Mouse (Mus musculus): ENCODE results near the gene Diexf.

DNA sequence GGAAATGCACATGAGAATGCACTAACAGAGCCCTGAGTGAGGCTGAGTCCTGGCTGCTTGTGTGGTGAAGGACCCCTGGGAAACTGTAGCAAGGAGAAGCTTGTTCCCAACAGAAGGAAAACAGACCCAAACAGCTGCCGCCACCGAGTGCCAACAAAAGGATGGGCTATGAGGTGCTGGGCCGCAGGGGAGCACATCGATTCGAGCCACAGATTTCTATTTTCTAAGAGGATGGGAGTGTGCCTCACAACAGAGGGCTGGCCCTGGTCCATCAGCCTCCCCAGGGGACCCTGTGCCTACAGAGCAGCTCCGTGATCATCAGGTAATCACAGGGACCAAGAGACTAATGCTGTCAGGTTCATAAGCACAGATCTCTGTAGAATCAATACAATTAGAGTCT is 40.9 kb downstream of the Diexf start:
- no peak for TF ChIP-seq CTCF (IDR thresholded peaks at IDR 0.05)
- TF ChIP-seq POLR2A (IDR thresholded peaks at IDR 0.05; ENCODE audit: insufficient read depth, low read depth, low read length) = no peak
- no peak for TF ChIP-seq EP300 (IDR thresholded peaks at IDR 0.05; ENCODE audit: insufficient read depth, low read depth, low read length)

All from heart, adult 2 months (tissue).